Mouse (Mus musculus): Measurements from ENCODE around the gene Ralgapa2.
"Not testable (repeated sequence)": the region's sequence is repeated elsewhere in the genome, so short reads cannot be mapped to it uniquely, and the experiment has no call there.

Ralgapa2 gene

DNA sequence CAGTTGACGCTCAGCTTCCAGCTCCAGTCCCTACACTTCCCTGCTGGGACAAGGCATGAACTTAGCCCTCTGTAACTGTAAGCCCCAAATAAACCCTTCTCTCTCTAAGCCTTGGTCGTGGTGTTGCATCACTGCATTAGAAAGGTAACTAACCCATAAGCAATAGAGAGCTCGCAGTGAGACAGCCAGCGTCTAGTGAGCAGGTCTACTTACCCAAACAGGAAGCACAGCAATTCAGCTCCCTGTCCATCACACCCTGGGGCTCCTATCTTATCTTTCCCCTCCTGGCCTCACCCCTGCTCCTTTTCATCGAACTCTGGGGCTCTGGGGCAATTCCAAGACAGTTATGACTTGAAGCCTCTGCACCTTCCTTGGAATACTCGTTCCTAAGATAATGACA lies 13.8 kb downstream of the Ralgapa2 start:
- no peak for DNase-seq (ENCODE audit: low spot score in 2 of 2)

DNA sequence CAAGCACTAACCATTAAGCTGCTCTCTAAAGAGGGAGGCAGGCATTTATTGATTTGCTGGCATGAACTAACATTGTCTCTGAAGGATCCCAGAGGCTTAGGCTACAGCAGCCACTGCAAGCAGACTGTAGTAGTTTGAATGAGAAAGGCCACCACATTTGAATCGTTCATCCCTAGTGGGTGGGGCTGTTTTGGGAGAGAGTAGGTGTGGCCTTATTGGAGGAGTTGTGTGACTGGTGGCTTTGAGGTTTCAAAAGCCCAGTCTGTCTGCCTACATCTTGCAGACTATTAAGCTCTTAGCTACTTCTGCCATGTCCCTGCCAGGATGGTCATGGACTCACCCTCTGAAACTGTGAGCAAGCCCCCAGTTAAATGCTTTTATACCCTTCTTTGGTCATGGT lies 15.1 kb downstream of the Ralgapa2 start:
- DNase-seq (ENCODE audit: low spot score in 2 of 2), result no peak

- DNase-seq (ENCODE audit: low spot score in 2 of 2), result no peak
Measured at GRCm38 (mm10) chr2:146495781-146496180, 16.4 kb downstream of the Ralgapa2 start.

GRCm38 (mm10) chr2:146493354-146493946 lies 18.7 kb downstream of the Ralgapa2 start:
- no peak for DNase-seq (ENCODE audit: low spot score in 2 of 2)

GRCm38 (mm10) chr2:146491830-146492610 lies 20.1 kb downstream of the Ralgapa2 start:
- no peak for DNase-seq (ENCODE audit: low spot score in 2 of 2)

DNA sequence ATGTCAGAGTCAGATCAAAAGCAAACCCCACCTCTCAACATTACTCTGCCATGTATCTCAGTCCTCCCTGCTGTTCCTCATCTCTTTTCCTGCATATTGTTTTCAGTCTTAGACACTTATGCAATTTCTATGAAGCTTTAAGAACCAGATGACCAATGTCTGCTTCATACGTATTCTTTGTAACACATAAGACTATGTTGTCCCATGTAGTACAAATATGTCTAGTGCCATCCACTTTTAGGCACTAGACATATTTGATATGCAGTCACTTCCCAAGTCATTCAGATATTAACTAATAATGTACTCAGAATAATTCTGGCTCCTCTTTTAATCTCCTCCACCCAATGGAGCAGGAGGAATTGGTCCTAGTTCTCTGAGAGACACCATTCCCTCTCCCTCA lies 21.2 kb downstream of the Ralgapa2 start:
- DNase-seq (ENCODE audit: low spot score in 2 of 2), result no peak

DNA sequence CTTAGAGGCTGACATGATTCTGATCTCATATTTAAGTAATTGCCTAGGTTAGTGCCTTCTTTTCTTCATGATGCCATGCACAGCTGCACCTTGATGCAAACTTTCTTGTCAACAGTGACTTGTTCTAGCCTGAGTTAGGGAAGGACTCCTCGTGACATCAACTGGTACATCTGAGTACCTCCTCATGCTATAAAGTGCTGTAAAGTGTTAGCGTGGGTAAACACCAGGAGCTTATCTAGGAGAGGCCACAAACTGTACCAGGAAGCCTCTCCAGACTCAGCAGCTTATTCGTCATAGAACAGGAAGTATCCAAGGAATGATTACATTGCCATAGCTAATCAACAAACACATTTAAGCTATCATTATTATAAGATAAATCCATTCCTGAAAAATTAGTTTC lies 23.9 kb downstream of the Ralgapa2 start:
- no peak for DNase-seq (ENCODE audit: low spot score in 2 of 2)

DNA sequence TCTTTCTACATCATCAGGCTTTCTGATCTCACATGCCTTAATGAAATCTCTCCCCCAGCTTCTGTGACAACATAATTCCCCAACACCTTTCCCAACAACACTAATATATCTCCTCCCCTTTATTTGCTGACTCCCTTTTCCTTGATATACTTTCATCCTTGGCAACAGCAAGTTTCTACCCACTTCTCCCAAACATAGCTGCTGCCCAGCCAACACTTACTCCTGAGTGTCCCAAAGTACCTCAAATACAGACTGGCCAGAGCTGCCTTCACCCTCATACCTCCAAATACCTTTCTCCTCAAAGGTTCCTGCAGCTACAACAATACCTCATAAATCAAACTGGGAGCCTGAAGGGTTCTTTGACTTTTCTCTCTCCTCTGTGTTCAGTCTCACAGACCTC lies 29.3 kb downstream of the Ralgapa2 start:
- DNase-seq (ENCODE audit: low spot score in 2 of 2), result no peak

- DNase-seq (ENCODE audit: low spot score in 2 of 2), result no peak
Measured at GRCm38 (mm10) chr2:146477491-146477890, 34.7 kb downstream of the Ralgapa2 start.

DNA sequence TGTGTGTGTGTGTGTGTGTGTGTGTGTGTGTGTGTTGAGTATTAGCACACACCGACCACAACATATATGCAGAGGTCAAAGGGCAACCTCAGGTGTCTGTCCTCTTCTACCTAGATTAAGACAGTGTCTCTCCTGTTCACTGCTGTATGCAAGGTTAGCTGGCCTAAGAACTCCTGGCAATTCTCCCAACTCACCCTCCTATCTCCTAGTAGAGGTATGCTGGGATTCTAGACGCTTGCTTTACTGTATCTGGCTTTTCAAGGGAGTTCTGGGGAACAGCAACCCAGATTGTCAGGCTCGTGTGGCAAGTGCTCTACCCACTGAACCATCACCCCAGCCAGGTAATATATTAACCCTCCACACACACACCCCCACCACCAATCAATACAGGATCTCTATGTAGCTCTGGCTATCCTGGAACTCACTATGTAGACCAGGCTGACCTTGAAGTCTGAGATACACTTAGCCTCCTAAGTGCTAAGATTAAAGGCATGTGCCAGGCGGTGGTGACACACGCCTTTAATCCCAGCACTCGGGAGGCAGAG lies 35.6 kb downstream of the Ralgapa2 start:
- DNase-seq (ENCODE audit: low spot score in 2 of 2), result no peak

GRCm38 (mm10) chr2:146476001-146476400 lies 36.1 kb downstream of the Ralgapa2 start:
- DNase-seq (ENCODE audit: low spot score in 2 of 2), result no peak

DNA sequence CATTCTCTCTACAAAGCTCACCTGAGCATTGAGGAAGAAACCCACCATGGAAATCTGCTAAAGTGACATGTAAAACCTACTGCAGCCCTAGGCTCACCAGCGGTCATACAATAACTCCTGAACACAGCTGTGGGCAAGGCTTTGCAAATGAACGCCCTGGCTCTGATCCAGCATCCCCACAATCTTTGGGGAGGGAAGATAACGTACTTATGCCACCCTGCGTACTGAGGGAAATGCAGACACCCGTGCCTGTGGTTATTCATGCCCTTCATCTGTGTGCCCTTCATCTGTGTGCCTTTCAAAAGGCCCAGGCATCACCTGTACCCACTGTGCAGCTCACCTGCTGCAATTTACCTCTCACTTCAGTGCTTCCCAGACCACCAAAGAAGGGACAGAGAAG lies 41.2 kb downstream of the Ralgapa2 start:
- no peak for DNase-seq (ENCODE audit: low spot score in 2 of 2)

GRCm38 (mm10) chr2:146469707-146470420 lies 42.3 kb downstream of the Ralgapa2 start:
- DNase-seq (ENCODE audit: low spot score in 2 of 2), result no peak

DNA sequence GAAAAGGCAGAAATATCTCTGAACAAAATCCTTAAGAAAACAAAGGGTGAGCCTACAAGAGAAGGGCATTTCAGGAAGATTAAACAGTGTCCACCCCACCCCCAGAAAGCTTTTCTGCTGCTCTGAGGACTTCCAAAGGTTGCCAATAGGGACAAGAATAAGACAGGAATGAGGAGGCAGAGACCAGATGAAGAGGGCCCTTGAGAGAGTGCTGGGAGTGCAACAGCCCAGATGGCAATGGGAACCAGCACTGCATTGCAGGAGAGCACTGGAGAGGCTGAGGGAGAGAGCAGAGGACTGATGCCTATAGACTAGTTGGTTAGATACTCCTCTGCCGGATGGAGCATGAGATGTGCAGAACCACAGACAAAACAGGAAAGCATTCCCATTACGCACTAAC lies 43.2 kb downstream of the Ralgapa2 start:
- no peak for DNase-seq (ENCODE audit: low spot score in 2 of 2)

- no peak for DNase-seq (ENCODE audit: low spot score in 2 of 2)
Measured at GRCm38 (mm10) chr2:146468016-146468415, 44.1 kb downstream of the Ralgapa2 start.

DNA sequence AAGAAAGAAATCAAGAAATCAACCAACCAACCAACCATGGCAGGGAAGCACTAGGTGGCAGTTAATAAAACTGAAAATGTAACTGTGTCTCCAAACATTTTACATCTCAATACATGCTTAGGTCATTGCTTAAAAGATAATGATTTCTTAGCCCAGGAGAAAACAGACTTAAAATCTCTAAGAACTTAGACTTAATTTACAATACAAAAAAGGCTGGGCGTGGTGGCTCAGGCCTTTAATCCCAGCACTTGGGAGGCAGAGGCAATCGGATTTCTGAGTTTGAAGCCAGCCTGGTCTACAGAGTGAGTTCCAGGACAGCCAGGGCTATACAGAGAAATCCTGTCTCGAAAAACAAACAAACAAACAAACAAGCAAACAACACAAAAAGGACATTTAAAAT lies 45.3 kb downstream of the Ralgapa2 start:
- not testable (repeated sequence) for DNase-seq (ENCODE audit: low spot score in 2 of 2)

- DNase-seq (ENCODE audit: low spot score in 2 of 2), result no peak
Measured at GRCm38 (mm10) chr2:146457494-146457893, 54.6 kb downstream of the Ralgapa2 start.

GRCm38 (mm10) chr2:146456612-146457011 lies 55.5 kb downstream of the Ralgapa2 start:
- no peak for DNase-seq (ENCODE audit: low spot score in 2 of 2)

DNA sequence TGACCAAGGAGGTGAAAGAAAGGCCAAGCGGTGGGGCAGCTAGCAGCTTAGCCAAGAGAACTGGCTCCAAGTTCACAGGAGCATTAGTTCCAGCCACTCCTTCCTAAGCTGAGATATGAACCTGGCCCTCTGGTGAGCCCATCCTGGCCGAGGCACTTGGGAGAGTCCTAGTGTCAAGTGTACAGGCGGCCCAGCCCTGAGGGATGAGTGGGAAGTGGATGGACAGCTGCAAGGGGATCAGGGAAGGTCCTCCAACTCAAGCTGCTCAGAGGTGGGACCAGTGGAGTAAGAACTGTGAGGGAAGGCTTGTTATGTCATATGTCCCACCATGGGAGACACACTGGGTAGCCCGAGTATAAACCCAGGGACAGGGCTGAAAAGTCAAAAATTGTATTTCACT lies 56.1 kb downstream of the Ralgapa2 start:
- no peak for DNase-seq (ENCODE audit: low spot score in 2 of 2)

- DNase-seq (ENCODE audit: low spot score in 2 of 2), result no peak
Measured at GRCm38 (mm10) chr2:146444009-146444408, 68.1 kb downstream of the Ralgapa2 start.

- DNase-seq (ENCODE audit: low spot score in 2 of 2), result no peak
Measured at GRCm38 (mm10) chr2:146443291-146443875, 68.8 kb downstream of the Ralgapa2 start.

GRCm38 (mm10) chr2:146441711-146442110 lies 70.4 kb downstream of the Ralgapa2 start:
- DNase-seq (ENCODE audit: low spot score in 2 of 2), result no peak
